Mouse (Mus musculus) E14TG2a.4 (cell line): ENCODE results near the gene Tcfl5.

ENCODE experiments used
- H3K27me3 ChIP-seq: 2 replicates; pipeline ENCODE4 v1.6.1; 2014; ENCODE audit warnings: low read length, control low read depth; ENCODE audit not compliant: insufficient read depth
- H3K36me3 ChIP-seq: 2 replicates; pipeline ENCODE4 v1.6.1; 2014; ENCODE audit warnings: low read length, control low read depth; ENCODE audit not compliant: insufficient read depth
- H3K4me1 ChIP-seq: replicated peaks from 2 replicates; pipeline ENCODE4 v1.6.1; 2014; ENCODE audit warnings: low read depth, low read length, control low read depth
- H3K4me3 ChIP-seq: replicated peaks from 2 replicates; pipeline ENCODE4 v1.5.1; 2014; ENCODE audit warnings: mild to moderate bottlenecking, low read length
- H3K9me3 ChIP-seq: 2 replicates; pipeline ENCODE4 v1.6.1; 2014; ENCODE audit warnings: low read length, control low read depth
- CTCF ChIP-seq: conservative IDR thresholded peaks from 2 replicates; pipeline ENCODE4 v1.5.1; 2014; ENCODE audit warnings: low read length
- NANOG ChIP-seq: IDR thresholded peaks from 2 replicates; pipeline ENCODE4 v1.6.1; 2014; ENCODE audit warnings: borderline replicate concordance, low read length, mixed read lengths
- POU5F1 ChIP-seq: IDR thresholded peaks from 2 replicates; pipeline ENCODE4 v1.6.1; 2014; ENCODE audit warnings: low read length, borderline replicate concordance

Gene Tcfl5

DNA sequence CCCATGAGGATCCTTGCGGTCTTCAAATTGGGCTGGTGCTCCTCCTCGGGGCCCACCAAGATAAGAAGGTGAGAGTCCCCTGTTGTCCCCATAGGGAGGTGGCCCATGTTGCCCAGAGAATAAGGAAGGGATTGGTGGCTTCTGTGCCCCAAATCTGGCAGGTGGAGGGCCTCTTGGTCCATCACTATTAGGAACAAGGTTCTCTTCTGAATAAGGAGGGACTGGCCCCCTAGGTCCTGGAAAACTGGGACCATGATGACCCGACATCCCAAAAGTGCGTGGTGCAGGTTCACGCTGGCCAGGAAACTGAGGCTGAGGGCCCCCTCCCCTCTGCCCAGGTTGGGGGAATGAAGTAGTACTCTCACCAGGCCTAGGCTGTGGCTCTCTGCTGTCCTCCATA lies 18.0 kb upstream of the Tcfl5 start:
- Histone ChIP-seq H3K4me1 (peaks cover 58% of the 10 kb centered on the region), H3K4me3 (no peak overlapping the region), H3K36me3 (peaks cover 56% of the 10 kb centered on the region), H3K9me3 (no peaks in the 10 kb centered on the region), H3K27me3 (peaks cover 8% of the 10 kb centered on the region; the same call in 1 of the 2 replicates)
- TF ChIP-seq NANOG: no peak
- TF ChIP-seq CTCF: no peak
- TF ChIP-seq POU5F1: no peak

DNA sequence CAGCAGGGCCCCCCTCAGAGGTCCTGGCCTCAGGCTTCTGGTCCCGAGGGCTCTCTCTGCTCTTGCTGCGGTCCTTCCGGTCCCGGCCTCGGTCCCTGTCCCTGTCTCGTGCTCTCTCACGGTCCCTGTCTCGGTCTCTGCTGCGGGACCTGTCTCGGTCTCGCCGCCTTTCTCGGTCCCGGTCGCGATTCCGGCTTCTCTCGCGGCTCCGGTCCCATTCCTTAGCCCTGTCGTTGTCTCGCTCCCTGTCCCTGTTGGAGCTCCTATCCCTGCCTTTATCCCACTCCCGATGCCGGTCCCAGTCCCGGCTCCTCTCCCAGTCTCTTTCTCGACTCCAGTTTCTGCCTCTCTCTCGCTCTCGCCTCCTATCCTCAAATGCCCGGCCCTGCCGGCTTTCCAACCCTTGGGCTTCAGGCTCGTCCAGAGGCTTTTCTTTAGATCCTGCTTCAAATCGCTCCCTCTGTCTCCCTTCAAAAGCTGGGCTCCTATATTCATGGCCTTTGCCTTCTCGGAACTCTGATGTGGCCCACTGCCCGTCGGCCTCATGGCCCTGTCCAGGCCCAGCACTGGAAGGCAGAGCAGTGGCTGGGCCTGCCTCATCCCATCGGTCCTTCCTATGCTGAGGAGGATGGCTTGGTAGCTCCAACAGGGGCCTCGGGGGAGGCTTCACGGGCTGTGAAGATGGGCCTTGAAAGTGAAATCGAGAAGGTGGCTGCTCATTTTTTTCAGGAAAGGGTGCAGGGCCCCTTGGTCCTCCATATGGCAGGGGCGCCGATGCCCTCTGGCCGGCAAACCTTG lies 17.0 kb upstream of the Tcfl5 start:
- peaks cover 47% of the 10 kb centered on the region for H3K36me3 ChIP-seq
- no peak for TF ChIP-seq POU5F1
- TF ChIP-seq CTCF: no peak
- no peak for TF ChIP-seq NANOG
- no peaks in the 10 kb centered on the region for H3K9me3 ChIP-seq
- peak overlapping the region; percentile 45 for H3K4me3 ChIP-seq
- H3K27me3 ChIP-seq: peaks cover 8% of the 10 kb centered on the region; the same call in 1 of the 2 replicates
- peaks cover 52% of the 10 kb centered on the region for H3K4me1 ChIP-seq

DNA sequence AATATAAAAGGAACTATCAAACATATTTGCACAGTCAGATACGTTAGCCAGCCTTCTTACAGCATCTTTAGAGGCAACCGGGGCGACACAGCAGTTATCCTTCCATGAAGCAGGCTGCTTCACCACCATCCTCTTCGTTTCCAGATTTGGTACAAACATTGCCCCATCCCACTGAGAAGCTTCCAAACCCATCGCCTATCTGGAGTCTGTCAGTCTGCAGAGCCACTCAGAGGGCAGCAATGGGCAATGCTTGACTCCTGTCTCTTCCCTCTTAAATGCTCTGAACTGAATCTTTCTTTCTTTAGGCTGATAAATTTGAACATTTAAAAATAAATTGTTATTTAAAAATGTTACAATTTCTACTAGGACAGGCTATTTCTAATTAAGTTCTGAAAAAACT lies 15.9 kb upstream of the Tcfl5 start:
- no peaks in the 10 kb centered on the region for H3K9me3 ChIP-seq
- H3K4me3 ChIP-seq: no peak overlapping the region
- H3K4me1 ChIP-seq: peaks cover 41% of the 10 kb centered on the region
- H3K36me3 ChIP-seq: peaks cover 40% of the 10 kb centered on the region
- H3K27me3 ChIP-seq: peaks cover 8% of the 10 kb centered on the region; the same call in 1 of the 2 replicates
- no peak for TF ChIP-seq NANOG

DNA sequence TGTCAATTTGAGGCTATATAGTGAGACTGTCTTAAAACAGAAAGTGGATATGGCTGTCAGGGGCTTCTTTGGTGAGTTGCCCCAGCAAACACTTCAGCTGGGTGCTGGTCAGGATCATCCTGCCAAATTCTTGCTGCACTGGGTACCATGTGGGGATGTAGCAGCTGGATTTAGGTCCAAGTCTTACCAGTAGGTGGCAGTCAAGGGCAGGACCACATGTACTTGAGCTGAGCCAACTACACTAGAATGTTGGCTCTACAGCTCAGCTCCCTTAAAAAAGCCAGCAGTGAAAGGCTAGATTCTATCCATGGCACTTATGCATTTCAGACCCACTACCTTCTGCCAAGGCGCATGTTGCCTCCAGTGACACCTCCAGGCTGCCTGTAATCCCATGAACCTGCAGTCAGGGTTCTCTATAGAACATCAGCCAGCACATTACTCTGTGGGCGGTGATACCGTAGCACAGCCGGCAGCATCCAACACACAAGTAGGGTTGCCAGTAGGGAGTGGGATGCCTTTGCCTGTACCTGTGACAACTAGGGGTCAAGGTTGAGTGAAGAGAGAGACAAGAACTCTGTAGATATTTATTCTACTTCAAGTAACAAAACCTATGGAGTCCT lies 15.0 kb upstream of the Tcfl5 start:
- Histone ChIP-seq H3K9me3 (no peaks in the 10 kb centered on the region), H3K27me3 (peaks cover 8% of the 10 kb centered on the region; the same call in 1 of the 2 replicates), H3K4me3 (no peak overlapping the region), H3K36me3 (peaks cover 32% of the 10 kb centered on the region), H3K4me1 (peaks cover 43% of the 10 kb centered on the region)
- TF ChIP-seq POU5F1 (no peak), CTCF (peak; percentile 77)

GRCm38 (mm10) chr2:180655150-180655549 lies 12.6 kb upstream of the Tcfl5 start:
- TF ChIP-seq NANOG (no peak), CTCF (no peak), POU5F1 (no peak)
- H3K4me1 ChIP-seq: peaks cover 26% of the 10 kb centered on the region
- peaks cover 8% of the 10 kb centered on the region; the same call in 1 of the 2 replicates for H3K27me3 ChIP-seq
- peaks cover 9% of the 10 kb centered on the region for H3K36me3 ChIP-seq
- H3K9me3 ChIP-seq: no peaks in the 10 kb centered on the region
- H3K4me3 ChIP-seq: no peak overlapping the region

- no peak for TF ChIP-seq NANOG
- no peak for TF ChIP-seq POU5F1
- TF ChIP-seq CTCF: no peak
- H3K9me3 ChIP-seq: no peaks in the 10 kb centered on the region
- peaks cover 5% of the 10 kb centered on the region; the same call in 1 of the 2 replicates for H3K27me3 ChIP-seq
- H3K4me3 ChIP-seq: no peak overlapping the region
- peaks cover 21% of the 10 kb centered on the region for H3K4me1 ChIP-seq
- peaks cover 4% of the 10 kb centered on the region for H3K36me3 ChIP-seq
Measured at GRCm38 (mm10) chr2:180654666-180655065, 12.2 kb upstream of the Tcfl5 start.

DNA sequence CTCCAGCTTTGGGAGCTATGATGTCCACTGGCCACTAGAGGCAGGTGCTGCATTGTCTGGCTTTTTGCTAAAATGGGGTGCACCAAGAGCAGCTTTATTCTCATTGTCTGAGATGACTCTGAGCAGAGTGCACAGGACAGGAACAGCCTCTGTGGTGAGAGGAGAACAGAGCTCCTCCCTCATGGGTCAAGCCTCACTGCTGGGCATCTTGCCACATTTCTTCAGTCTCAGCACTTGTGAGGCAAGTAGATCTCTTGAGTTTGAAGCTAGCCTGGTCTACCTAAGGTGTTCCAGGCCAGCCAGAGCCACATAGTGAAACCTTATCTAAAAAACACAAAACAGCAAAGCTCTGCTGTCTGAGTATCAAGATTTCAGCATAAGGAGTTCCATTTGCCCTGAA lies 4.3 kb upstream of the Tcfl5 start:
- Histone ChIP-seq H3K27me3 (no peaks in the 10 kb centered on the region), H3K4me1 (peaks cover 7% of the 10 kb centered on the region; the same call in 1 of the 2 replicates), H3K4me3 (no peak overlapping the region), H3K9me3 (peaks cover 6% of the 10 kb centered on the region), H3K36me3 (no peaks in the 10 kb centered on the region)
- peak; percentile 25 for TF ChIP-seq CTCF
- TF ChIP-seq POU5F1: no peak
- TF ChIP-seq NANOG: no peak

DNA sequence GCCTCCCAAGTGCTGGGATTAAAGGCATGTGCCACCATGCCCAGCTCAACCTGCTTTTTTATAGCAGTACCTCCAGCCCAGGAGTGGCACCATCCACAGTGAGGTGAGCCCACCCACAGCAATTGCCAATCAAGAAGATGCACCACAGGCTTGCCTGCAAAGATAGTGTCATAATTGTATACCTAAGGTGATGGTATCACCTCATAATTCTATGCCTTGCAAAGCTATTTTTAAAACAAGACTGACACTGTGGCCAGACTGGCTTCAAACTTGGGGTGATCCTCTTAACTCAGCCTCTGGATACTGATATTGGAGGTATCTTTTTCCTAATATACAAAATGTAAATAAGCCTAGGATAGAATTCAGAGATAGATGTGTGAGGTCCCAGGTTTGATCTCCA lies 1.1 kb upstream of the Tcfl5 start:
- no peak overlapping the region for H3K4me3 ChIP-seq
- peaks cover 27% of the 10 kb centered on the region for H3K4me1 ChIP-seq
- no peak for TF ChIP-seq NANOG
- no peak for TF ChIP-seq POU5F1
- no peak for TF ChIP-seq CTCF
- H3K9me3 ChIP-seq: peaks cover 6% of the 10 kb centered on the region
- H3K36me3 ChIP-seq: peaks cover 24% of the 10 kb centered on the region
- H3K27me3 ChIP-seq: peaks cover 14% of the 10 kb centered on the region
